Mouse (Mus musculus): Measurements from ENCODE around the gene Cryz.

Gene Cryz

GRCm38 (mm10) chr3:154596488-154596933 lies at the start of gene Cryz:
Cryz (plus strand) TSS chr3:154596711.
- DNase-seq (ENCODE audit: low spot score in 2 of 2): peak; percentile 84 to 92

- no peak for DNase-seq (ENCODE audit: low spot score in 2 of 2)
Observed at GRCm38 (mm10) chr3:154547549-154548426, 48.7 kb upstream of the Cryz start.

- no peak for DNase-seq (ENCODE audit: low spot score in 2 of 2)
Observed at GRCm38 (mm10) chr3:154548868-154549301, 47.6 kb upstream of the Cryz start.

- DNase-seq (ENCODE audit: low spot score in 2 of 2): no peak
Observed at GRCm38 (mm10) chr3:154550326-154551034, 46.0 kb upstream of the Cryz start.

GRCm38 (mm10) chr3:154551035-154551411 lies 45.5 kb upstream of the Cryz start:
- DNase-seq (ENCODE audit: low spot score in 2 of 2): no peak

- no peak for DNase-seq (ENCODE audit: low spot score in 2 of 2)
Observed at GRCm38 (mm10) chr3:154562192-154562591, 34.3 kb upstream of the Cryz start.

- DNase-seq (ENCODE audit: low spot score in 2 of 2): no peak
Observed at GRCm38 (mm10) chr3:154565437-154565836, 31.1 kb upstream of the Cryz start.

- DNase-seq (ENCODE audit: low spot score in 2 of 2): no peak
Observed at GRCm38 (mm10) chr3:154570029-154570575, 26.4 kb upstream of the Cryz start.

GRCm38 (mm10) chr3:154570786-154571185 lies 25.7 kb upstream of the Cryz start:
- DNase-seq (ENCODE audit: low spot score in 2 of 2): peak in 1 of 2 experiments; percentile 6

GRCm38 (mm10) chr3:154572341-154572972 lies 24.1 kb upstream of the Cryz start:
- peak in 1 of 2 experiments; percentile 30 for DNase-seq (ENCODE audit: low spot score in 2 of 2)

- DNase-seq (ENCODE audit: low spot score in 2 of 2): no peak
Observed at GRCm38 (mm10) chr3:154573666-154574065, 22.8 kb upstream of the Cryz start.

GRCm38 (mm10) chr3:154577895-154578294 lies 18.6 kb upstream of the Cryz start:
- no peak for DNase-seq (ENCODE audit: low spot score in 2 of 2)

GRCm38 (mm10) chr3:154584351-154584750 lies 12.2 kb upstream of the Cryz start:
- DNase-seq (ENCODE audit: low spot score in 2 of 2): no peak

GRCm38 (mm10) chr3:154590971-154591370 lies 5.5 kb upstream of the Cryz start:
- DNase-seq (ENCODE audit: low spot score in 2 of 2): no peak

- no peak for DNase-seq (ENCODE audit: low spot score in 2 of 2)
Observed at GRCm38 (mm10) chr3:154591621-154592020, 4.9 kb upstream of the Cryz start.

- DNase-seq (ENCODE audit: low spot score in 2 of 2): no peak
Observed at GRCm38 (mm10) chr3:154593596-154593995, 2.9 kb upstream of the Cryz start.

- no peak for DNase-seq (ENCODE audit: low spot score in 2 of 2)
Observed at GRCm38 (mm10) chr3:154594156-154594555, 2.4 kb upstream of the Cryz start.

GRCm38 (mm10) chr3:154596934-154597554 lies 533 bp downstream of the Cryz start, which contains the start of gene Tyw3:
Tyw3 (minus strand) TSS chr3:154597104.
- peak; percentile 91 to 96 for DNase-seq (ENCODE audit: low spot score in 2 of 2)

GRCm38 (mm10) chr3:154597561-154597960 lies 1.1 kb downstream of the Cryz start:
- no peak for DNase-seq (ENCODE audit: low spot score in 2 of 2)

- no peak for DNase-seq (ENCODE audit: low spot score in 2 of 2)
Observed at GRCm38 (mm10) chr3:154602141-154602540, 5.6 kb downstream of the Cryz start.

- no peak for DNase-seq (ENCODE audit: low spot score in 2 of 2)
Observed at GRCm38 (mm10) chr3:154604871-154605270, 8.4 kb downstream of the Cryz start.
